Mouse (Mus musculus) monocyte, adult 2 months (primary cell): ENCODE measurements around the gene Bin2.

Experiments used
- DNase-seq, 2 experiments: peaks; one replicate each; pipeline ENCODE4 v3.0.0; 2022; ENCODE audit warnings: low spot score in 2 of 2, low read depth in 1 of 2

The Bin2 gene

DNA sequence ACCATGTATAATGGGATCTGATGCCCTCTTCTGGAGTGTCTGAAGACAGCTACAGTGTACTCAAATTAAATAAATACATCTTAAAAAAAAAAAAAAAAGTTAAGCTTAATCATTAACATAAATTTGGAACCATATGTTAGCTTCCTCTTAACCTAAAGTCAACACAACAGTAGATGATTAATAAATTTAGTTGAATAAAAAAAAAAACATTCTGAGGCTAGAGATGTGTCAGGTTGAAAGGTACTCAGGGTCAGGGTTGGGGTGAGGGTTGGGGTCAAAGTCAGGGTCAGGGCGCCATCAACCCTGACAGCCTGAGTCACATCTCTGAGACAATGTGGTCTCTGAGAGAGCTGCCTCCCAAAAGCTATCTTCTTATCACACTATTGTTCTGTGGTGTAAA, 15.1 kb downstream of the Bin2 start:
- no peak for DNase-seq

DNA sequence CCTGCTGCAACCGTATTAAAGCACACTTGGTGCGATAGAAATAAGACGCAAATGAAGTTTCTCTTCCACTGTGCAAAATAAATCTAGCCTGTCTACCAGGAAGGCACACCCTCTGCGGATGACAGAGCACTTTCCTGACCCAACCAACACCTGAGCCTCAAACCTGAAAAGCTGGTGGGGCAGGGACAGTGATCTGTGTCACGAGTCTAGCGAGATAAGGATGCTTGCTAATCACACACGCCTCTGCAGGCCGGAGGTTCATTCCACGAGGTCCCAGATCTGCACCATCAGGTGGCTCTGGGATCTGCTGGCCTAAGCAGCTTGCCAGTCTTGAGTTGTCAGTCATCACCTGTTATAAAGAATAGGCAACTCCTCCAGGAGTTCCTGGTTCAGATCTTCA, 17.7 kb downstream of the Bin2 start:
- DNase-seq, result no peak

DNA sequence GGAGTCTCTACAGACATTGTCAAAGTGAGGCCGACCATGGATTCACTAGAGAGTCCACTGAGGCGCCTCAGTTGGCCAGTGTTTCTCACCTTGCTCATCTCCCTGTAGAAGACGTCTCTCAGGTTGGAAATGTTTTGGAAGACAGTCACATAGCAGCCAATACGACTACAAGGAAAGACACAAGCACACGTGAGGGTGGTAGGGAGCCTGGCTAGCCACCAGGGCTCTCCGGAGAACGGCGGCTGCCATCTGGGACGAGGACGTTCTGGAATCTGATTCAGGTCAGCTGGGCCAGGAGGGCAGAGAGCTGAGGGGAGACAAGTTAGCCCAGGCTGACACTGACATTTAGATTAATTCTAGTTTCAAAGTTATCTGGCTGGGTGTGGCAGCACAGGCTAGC, 19.2 kb downstream of the Bin2 start:
- no peak for DNase-seq

DNA sequence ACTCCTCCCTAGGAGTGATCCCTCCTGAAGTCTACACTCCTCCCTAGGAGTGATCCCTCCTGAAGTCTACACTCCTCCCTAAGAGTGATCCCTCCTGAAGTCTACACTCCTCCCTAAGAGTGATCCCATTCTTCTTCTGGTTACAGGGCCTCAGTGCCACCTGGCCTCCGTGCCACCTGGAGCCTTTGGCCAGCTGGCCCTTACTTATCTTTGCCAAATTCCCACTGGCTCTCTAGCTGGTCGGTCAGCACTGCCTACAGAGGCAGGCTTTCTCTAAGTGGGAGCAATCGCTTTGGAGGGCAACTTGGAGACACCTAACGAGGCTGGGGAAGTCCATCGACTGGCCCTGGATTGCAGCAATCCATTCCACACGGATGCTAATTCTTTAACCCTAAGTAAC, 23.2 kb downstream of the Bin2 start:
- DNase-seq, result no peak

DNA sequence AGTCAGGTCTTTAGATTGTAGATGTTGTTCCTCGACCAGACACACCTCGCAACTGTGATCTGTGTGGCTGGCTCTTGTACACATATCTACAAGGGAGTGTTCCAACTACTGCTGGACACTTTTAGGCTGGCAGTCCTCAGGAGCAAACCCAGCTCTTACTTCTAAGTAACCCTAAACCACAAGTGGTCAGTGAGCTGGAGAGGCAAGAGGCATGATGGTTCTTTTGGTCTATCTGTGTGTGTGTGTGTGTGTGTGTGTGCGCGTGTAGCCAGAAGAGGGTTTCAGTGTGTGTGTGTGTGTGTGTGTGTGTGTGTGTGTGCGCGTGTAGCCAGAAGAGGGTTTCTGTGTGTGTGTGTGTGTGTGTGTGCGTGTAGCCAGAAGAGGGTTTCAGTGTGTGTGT, 26.9 kb downstream of the Bin2 start:
- DNase-seq, result no peak

DNA sequence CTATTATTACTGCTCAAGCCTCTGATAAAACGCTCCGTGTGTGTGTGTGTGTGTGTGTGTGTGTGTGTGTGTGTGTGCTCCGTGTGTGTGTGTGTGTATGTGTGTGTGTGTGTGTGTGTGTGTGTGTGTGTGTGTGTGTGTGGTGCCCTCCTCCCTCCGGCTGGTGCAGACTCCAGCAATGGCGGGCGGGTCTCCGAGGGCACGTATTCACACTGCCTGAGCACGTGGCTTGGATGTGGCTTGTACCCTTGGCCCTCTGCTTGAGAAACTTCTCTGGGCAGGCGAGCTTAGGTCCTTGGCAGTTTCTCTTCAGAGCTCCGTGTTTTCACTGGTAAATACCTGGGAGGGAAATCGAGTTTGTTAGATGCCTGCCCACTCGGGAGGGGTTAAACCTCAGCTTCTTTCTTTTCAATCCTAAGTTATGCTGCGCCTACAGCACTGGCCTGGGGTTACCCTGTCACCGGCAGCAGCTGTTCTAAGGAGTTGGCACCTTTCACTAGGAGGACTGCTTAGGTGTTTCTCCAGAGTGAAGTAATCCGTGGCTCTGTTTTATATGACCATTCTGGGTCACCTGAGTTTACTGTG, 28.0 kb downstream of the Bin2 start:
- no peak for DNase-seq

DNA sequence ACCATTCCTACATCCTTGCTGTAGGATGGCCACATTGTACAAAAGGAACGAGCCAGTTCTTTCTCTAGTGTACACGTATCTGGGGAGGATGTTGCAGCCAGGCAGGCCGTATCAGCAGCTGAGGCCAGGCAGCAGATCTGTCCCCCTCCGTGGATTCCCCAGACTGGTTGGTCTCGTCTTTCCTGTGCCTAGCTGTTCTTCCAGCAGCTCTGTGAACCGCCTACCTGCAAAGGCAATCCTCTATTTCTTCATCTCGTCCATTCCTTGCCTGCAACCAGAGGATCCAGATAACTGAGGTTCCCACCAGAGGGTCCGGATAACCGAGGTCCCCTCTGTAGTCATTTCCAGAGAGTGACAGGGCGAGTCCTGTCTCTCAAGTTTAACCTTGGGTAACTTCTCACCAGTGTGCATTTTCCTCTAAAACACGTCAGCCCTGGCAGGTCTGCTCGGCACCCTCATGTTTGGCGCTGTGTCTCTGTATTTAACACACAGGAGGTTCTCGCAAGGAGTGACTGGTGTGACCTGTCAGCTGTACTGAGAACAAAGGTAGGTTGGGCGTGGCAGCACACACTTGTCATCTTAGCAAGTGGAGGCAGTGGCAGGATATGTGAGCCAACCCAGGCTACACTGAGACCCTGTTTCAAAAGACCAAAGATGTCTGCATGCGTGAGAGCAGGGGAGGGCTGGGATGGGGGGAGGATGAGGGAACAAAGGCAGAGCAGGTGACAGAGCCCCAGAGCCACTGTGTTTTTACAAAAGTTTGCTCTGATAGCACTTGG, 29.2 kb downstream of the Bin2 start:
- no peak for DNase-seq

DNA sequence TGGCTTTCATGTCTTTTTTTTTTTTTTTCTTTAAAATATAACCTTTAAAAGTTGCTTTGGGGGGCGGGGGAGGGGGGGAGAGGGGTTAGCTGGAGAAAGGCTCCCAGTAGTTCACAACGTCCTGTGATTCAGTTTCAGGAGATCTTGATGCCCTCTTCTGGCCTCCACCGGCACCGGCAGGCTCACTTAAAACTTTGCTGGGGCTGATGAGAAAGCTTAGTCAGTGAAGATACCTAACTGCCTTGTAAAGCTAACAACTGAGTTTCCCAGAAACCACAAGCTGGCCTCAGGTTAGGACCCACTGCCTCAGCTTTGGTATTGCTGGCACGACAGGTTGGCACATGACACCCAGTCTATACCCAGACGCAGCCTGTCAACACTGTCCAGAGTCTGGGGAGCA, 31.7 kb downstream of the Bin2 start:
- peak in 1 of 2 experiments; percentile 19 for DNase-seq

DNA sequence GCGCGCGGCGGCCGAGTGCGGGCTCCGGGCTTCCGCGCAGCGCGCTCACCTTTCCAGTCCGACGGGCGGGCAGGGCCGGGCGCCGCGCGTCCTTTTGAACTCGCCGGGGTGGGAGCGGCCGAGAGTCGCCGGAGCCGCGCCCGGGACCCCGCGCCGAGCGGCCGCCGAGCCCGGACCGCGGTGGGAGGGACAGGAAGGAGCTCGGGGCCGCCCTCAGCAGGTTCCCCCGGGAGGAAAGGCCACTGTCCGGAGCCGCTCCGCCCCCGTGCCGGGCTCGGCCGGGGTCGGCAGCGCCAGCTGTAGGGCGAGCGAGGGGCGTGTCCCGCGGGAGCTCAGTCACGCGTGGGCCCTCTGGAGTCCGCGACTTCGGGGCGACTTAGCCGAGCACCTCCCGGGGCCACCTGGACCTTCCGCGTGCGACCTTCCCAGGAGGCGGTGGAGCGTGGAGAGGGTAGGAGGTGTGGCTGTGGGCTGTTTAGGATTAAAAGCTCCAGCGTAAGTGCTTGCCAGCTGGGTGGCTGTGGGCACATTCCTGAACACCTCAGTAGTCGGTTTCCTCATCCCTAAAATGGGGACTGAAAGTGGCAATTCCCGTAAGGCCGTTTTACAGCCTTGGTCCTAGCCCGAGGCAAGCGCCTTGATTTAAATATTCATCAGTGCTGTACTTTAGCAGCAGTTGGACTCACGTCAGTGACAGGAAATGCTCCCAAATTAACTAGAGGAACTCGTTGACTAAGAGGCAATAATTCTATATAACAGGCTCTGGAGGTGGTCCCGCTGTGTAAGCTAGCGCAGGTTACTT, 32.5 kb downstream of the Bin2 start, which contains the start of gene Smagp:
Gene Smagp (minus strand): TSS at position 241 of the 802 bp plus-strand sequence.
- DNase-seq, result no peak

DNA sequence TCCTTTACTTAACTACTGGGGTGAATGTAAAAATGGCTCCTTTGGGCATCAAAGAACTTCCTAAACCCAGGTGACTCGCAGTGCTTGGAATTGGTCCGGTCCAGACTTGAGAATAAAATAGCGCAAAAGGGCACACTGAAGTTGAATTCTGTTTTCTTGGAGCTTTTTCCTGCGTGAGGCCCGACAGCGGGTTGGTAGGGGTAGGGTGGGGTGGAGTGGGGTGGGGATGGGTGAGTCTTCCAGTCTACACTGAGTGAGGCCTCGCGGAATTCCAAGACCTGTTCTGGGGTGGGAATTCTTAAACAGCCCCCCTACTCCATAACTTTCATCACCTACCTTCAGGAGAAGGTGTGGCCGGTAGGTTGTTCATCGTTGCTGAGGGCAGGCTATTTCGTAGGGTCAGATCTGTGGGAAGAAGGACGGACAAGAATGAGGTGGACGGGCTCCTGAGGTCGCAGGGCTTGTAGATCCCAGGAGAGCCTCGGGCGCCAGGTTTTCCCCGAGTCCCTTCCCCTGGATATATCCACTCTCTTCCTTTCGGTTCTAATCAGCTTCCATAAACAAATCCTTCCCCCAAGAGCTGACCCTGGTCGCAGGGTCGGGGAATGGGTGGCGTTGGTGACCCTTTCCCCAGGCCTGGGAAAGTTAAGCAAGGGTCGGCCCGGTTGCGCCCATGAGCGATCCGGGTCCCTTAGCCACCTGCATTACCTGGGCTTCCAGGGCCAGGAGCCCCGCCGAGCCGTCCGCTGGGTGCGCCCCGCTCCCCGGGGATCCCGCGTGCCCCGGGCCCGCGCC, 33.3 kb downstream of the Bin2 start:
- no peak for DNase-seq

DNA sequence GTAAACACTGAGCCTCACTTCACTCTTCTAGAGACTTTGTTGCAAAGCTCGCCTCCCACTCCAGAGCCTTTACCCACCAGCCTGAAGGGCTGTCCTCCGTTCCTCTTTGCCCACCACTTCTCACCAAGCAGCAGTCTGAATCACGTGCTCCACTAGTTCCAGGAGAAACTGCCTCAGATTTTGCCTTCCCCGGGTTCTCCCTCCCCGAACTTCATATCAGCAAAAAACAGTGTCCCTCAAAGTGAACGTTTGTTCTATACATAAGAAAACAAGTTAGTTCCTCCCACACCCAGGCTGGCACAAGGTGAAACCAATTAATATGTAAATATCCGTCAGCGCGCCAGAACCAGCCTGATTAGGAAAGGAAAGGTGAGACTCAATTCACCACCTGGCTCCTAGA, 34.1 kb downstream of the Bin2 start:
- no peak for DNase-seq

DNA sequence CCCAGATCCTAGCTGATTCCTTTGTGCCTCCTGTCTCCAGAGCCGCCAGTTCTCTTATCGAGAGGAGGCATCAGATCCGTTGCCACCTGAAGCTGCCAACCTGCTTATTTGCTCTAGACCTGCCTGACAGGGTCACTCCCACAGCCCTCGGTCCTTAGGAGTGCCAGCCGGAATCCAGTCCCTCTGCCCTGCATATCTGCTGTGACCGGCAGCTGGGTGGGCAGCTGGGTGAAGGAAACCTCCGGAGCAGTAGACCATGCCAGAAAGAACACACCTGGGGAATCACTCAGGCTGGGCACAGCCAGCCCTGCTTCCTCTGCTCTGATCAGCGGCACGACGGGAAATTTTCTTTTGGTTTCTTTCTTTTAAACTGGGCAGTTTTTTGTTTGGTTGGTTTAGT, 36.0 kb downstream of the Bin2 start:
- DNase-seq, result no peak

DNA sequence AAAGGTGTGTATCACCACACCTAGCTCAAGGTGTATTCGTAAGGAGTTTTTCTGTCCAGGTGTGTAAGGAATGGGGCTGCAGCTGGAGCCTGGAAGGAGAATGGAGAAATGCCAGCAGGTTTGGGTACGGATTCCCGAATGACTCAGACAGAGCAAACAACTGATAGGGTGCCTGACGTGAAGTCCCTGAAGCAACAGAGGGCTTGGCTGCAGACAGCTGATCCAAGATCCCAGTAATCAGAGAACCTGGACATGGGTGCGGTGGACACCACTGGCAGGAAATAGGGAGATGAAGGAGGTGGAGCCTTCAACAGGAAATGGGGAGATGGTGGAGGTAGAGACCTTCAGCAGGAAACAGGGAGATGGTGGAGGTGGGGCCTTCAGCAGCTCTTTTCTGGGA, 37.0 kb downstream of the Bin2 start:
- no peak for DNase-seq

DNA sequence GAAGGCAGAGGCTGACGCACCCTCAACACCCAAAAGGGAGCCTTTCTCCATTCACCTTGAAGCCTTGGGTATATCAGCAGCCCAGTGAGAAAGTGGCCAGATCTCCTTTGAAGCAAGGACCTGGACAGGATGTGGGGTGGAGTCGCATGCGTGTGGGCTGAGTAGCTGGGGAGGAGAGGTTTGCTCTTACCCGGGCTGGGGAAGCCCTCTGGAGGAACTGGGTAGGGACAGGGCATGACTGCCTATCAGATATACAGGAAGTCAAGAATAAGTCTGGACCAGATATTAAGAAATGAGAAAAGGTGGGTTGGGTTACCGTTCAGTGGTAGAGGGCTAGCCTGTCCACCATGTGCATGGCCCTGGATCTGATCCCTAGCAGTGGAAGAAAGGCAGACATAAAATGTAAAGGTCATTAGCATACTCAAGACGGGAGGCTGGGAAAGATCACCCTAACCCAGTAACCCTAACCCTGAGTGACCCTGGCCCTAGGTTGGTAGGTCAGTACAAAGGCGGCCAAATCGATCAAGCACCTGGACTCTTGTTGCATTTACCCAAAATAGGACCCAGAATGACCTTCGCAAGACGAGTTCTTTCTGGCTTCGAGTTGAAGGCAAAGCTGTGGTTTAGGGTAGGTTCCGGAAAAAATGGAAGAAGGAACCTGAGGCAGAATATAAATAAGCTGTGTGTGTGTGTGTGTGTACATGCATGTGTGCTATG, 37.7 kb downstream of the Bin2 start:
- DNase-seq, result no peak

DNA sequence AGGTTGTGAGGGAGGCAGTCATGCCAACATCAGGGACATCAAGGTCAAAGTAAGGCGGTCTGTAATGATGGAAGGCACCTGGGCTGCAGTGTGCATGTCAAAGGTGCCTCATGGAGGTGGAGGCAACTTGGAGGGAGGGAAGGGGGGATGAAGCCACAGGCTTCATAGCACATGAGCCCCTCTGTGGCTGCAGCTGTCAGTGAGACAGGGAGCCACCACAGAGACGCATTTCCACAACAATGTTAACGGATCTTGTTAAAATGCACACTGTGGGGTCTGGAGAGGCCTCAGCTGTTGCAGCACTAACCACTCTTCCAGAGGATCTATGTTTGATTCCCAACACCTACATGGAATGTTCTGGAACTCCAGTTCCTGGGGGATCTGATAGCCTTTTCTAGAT, 39.2 kb downstream of the Bin2 start:
- no peak for DNase-seq

DNA sequence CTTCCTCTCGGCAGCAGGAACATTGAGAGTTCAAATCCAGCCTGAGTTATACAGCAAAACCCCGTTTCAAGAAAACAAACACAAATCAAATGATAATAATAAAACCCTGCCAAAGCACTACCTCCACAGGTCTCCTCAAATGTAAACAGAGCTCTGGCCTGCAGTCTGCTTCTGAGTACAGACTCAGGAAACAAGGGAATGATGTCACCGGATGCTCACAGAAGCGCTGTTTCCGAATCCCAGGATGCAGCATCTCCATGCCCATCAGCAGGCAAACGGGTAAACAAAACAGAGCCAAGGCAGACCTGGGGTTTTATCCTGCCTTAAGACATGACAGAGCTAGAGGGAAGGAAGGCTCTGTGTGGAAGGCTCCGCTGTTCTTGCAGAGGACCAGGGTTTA, 40.6 kb downstream of the Bin2 start:
- DNase-seq, result no peak

DNA sequence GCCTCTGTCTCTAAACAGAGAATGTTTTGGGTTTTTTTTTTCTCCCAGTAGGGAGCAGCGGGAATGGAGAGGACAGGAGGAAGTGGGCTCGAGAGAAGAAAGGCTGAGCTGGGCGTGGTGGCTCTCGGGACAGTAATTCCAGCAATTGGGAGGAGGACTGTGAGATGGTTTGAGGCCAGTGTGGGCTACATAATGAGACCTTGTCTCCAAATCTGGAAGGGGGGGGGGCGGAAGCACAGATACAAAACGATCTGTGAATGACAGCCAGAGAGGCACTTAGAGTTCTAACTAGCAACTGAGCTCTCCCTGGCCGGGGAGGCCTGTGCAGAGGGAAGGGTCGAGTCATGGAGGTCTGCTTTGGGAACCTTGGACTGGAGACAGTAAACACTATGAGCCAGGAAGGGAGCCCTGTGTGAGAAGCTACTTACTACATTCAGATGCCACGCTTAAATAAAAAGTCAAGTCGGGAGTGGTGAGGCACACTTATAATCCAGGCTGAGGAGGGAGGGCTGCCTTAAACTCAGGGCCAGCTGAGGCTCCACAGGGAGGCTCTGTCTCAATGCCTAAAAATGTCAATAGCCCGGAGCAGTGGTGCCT, 41.5 kb downstream of the Bin2 start:
- DNase-seq, result no peak

DNA sequence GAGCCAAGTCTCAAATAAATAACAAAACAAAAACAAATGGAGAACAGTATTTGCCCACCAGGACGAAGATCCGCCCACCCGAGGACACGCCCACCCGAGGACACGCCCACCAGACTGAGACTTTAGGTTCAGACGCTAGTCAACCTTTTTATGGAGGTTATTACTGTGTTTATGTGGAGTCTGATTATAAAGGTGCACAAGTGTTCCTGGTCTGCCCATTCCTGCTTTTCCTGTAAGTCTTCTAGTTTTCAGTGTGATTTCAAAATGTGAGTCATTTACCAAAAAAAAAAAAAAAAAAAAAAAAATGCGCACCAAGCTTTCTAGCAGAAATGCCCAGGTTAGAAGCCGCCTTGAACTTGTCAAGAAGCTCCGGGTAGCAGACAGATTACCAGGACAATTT, 42.1 kb downstream of the Bin2 start:
- no peak for DNase-seq

DNA sequence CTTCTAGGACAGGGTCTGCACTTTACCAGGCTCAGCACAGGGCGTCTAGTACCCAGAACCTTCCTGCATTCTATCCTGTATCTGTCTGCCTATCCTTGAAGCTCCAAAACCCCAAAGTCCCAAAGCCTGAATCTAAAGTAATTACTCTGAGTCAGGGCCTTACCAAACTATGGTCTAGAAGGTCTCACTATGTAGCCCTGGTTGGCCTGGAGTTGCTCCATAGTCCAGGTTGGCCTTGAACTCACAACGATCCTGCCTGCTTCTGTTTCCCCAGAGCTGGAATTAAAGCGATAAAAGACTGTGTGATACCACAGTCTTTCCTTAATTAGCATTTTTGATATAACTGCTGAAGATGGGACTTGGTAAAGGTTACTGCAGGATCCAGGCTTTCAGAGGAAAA, 44.9 kb downstream of the Bin2 start:
- DNase-seq, result no peak

DNA sequence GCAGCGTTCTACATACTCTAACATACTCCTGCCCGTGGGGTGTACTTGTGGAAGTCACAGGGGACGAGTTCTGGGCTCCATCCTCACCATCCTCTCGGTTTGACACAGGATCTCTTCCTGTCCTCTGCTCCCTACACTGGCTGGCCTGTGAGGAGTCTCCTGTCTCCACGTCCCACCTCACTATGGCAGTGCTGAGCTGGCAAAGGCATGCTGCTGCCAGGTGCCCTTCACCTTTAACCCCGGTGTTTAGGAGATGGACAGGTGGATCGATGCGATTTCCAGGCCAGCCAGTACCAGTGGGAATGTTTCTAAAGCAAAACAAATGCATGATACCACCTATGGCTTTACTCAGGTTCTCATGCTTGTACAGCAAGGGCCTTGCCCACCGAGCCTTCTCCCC, 45.6 kb downstream of the Bin2 start:
- no peak for DNase-seq
